Mouse (Mus musculus) embryo, embryonic 10.5 days (tissue): ENCODE measurements at regions not wholly inside any gene's neighbourhood (a gene's known extent, or its start where the extent isn't known, plus 50 kb on each side); places are given as distances from the start of the nearest gene placed in this dataset.
A peak's percentile ranks its signal among the peaks of the same experiment; 100 is the strongest.
"Not testable (repeated sequence)": the region's sequence is repeated elsewhere in the genome, so short reads cannot be mapped to it uniquely, and the experiment has no call there.

Source experiments
- DNase-seq: peaks from one replicate; pipeline ENCODE4 v3.0.0-alpha.2; 2015; ENCODE audit warnings: low spot score

DNA sequence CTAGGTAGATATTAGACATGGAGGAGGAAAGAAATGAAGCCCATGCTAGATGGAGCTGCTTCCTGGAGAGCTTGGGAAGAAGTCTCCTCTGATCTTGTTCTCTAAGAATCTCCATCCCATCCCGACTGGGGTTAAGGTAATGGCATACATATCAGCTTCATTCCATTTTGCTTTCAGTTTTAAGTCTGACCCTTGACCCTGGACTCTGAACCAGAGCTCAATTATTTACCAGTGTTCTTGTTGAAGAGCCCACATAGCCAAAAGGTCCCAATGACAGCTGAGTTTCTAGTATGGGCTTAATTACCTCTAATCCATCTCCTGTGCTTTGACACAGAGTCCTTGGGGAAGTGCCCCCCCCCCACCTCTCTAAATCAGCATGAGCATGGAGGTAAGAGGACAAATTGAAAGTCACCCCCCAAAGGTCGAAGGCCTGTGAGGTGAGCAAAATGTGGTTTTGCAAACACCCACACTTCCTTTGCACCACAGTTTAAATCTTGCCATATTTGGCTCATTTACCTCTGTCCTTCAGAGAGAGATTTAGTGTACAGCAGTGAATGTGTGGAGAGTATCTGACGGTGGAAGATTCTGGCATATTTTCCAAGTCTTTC, 371.5 kb downstream of the Ets1 start:
- DNase-seq = peak; percentile 34

GRCm38 (mm10) chr9:33011241-33011640, 375.2 kb downstream of the Ets1 start:
- DNase-seq = no peak

- DNase-seq = no peak
These were observed 399.4 kb downstream of the Ets1 start for GRCm38 (mm10) chr9:33035401-33035800.

DNA sequence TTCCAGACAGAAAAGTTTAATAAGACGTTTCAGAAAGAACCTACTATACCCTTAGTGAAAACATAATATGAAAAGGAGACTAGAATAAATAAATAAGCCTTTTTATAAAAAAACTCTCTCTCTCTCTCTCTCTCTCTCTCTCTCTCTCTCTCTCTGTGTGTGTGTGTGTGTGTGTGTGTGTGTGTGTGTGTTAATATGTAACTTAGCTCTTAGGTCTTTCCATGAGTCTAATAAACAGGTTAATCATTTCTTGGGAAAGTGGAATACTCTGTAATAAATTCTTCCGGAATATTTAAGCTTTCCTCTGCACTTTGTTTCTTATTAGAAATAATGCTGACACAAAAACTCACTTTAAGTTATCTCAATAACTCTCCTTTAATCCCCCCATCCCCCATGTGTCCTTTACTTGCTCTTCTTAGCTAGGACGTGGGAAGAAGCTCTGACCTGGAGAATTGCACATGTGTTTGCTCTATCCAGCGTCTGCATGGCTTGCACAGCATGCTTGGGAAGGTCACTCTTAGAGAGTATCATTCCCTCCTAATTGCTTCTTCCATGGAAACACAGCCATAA, 403.3 kb downstream of the Ets1 start:
- DNase-seq = no peak

DNA sequence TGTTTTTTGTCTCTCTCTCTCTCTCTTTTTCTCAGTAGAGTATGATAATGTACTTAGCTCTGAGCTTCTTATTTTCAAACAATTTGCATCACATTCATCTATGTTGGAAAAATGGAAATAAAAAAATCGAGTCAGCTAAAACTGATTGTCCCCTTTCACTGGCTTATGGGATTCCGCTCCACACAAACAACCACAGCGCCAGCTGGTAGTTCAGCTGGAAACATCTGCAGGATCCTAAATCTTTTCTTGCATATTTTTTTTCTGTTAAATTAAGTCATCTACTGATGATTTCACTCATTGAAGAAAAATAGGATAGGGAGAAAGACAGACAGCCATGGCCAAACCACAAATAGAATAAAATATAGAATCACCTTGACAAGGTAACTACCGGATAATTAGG, 414.8 kb downstream of the Ets1 start:
- no peak for DNase-seq

DNA sequence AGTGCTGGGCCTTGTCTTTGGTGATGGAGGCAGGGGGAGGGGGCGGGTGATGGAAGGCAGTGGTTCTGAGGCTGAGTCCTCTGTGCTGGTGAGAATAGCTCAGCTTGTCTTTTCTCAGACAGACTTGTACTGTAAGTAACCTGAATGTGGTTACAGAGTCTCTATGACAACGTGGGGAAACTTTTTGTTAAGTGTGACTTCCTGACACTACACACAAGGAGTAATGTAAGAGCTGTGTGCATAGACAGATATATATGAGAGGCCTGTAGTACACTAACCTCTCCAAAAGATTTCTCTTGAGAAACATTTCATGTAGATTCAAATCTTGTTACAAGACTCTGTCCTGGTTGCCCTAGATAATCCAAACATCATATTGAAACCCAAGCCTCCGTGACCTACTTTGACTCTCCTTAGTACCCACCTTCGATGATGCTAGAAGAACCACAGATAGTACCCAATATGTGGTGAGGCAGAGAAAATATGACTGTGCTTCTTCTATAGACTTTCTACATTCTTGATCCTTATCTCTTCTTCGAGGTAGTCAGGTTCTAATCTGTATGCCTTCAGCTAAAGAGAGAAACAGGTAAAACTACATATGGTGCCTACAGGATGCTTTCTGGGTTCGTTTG, 424.7 kb downstream of the Ets1 start:
- DNase-seq = no peak

DNA sequence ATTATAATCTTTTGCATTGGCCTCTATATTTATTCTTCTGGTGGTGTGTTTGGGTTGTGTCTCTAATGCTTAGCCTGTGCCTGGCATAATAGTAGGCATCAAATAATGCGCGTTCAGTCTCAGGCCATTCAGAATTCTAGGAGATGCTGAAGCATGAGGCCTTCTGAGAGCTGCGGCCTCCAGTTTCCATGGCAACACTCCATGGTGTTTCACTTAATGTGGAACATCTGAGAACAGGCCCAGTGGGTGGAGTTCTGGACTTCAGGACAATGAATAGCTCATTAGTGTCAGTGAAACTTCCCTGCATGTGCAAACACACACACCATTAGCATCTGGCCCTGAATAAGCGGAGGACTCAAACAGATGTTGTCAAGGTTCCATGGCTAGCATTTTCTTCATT, 426.5 kb downstream of the Ets1 start:
- peak; percentile 93 for DNase-seq

DNA sequence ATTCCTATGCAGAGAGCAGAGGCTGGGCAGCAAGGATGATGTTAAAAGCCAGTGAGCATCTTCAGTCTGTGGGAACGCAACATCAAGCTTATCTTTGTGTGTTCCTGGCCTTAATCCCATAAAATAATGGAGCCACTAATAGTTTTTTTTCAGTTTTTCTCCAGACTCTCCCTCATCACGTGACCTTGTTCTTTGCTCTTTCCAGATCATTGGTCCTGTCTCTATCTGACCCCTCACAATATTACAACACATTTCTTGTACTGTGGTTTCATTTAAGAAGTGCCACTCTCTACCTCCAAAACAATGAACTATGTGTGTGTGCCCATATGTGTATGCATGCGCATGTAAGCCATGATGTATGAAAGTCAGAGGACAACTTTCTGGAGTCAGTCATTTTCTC, 429.3 kb downstream of the Ets1 start:
- DNase-seq = no peak

DNA sequence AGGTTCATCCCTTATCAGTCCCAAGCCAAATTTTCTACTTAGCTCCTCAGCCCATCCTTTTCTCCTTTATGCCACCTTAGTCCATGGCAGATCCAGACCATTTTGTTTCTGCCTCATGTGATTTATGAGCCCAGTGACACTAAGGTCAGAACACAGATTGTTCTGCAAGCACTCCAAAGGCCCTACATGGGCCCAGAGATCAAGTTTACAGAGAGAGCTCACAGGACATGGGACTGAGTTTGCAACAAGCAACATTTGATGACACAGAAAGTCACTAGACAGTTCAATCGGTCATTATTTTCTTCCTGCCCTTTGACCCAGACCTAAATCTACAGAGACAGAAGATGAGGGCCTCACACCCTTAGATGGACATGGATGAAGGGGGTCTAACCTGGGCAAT, 431.5 kb downstream of the Ets1 start:
- peak; percentile 41 for DNase-seq

- peak; percentile 44 for DNase-seq
These were observed 434.1 kb downstream of the Ets1 start for GRCm38 (mm10) chr9:33070116-33070515.

- DNase-seq = no peak
These were observed 444.2 kb downstream of the Ets1 start for GRCm38 (mm10) chr9:33080271-33080670.

GRCm38 (mm10) chr9:33080774-33081173, 444.8 kb downstream of the Ets1 start:
- peak; percentile 79 for DNase-seq

GRCm38 (mm10) chr9:33089977-33090376, 454.0 kb downstream of the Ets1 start:
- no peak for DNase-seq

- DNase-seq = no peak
These were observed 455.6 kb downstream of the Ets1 start for GRCm38 (mm10) chr9:33091664-33092063.

DNA sequence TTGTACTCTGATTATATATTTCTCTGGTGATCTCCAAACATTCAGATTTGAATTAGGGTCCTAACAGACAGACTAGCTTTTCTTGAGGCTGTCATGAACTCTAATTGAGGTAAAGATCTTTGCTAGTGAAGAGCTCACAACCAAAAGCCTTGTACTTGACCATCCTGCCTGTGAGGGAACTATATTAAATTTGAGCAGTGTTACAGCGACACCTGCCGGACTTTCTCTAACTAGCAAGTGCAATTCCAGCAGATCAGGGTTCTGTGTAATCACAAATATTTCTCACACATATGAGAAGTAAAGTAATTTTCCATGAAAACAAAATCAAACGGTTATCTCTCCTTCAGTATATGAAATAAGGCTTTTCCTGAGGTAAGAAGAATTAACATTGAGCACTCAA, 459.6 kb downstream of the Ets1 start:
- DNase-seq = peak; percentile 89

DNA sequence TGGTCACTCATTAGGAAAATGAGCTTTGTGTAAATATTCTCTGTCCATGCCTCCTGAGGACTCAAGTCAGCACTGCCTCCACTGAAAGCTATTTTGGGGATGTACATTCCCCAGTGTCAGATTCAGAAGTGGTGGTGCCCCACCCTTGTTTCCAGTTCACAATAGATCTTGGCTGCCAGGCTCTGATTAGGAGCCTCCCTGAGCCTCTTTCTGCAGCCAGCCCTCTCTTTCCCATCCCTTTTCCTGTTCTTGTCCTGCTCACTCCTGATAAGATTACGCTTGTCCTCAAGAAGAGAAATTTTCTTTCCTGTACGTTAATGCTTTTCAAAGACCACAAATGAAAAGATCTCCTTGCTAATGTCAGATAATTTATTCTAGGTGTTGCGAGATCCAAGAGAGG, 465.2 kb downstream of the Ets1 start:
- DNase-seq = no peak

GRCm38 (mm10) chr9:33104623-33105074, 468.6 kb downstream of the Ets1 start:
- DNase-seq = peak; percentile 80

DNA sequence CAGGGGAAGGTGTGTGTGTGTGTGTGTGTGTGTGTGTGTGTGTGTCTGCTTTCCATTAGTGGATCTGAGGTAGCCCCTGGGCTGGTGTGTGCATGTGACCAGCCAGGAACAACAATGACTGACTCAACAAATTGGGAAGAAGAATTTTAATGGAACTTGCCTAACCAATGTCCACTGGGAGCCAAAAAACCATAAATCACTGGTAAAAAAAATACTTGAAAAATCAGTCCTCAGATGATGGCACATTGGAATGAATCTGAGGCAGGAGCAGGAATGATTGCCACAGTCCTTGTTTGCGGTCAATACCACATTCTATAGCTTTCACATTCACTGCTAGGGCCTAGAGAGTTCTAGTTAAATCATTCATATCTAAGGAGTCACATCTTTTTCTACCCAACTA, 487.8 kb downstream of the Ets1 start:
- no peak for DNase-seq

DNA sequence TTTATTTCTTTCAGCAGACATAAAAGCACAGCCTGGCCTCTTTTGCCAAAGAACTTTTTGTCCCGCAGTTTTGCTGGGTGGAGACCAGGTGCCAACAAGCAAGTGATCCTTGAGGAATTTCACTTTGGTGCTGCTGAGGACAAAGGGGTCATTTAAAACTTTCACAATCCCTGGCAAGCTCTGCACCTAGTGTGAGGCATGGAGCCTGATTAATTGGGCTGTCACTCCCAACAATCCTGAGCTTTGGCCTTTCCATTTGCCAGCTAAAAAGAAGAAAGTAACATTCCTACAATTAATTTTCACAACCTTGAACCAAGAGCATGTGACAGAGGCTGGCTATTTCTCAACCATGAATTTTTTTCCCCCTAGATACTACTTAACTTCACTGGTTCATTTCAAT, 516.2 kb downstream of the Ets1 start:
- DNase-seq = peak; percentile 42

GRCm38 (mm10) chr9:33168159-33168558, 532.1 kb downstream of the Ets1 start:
- DNase-seq = no peak

DNA sequence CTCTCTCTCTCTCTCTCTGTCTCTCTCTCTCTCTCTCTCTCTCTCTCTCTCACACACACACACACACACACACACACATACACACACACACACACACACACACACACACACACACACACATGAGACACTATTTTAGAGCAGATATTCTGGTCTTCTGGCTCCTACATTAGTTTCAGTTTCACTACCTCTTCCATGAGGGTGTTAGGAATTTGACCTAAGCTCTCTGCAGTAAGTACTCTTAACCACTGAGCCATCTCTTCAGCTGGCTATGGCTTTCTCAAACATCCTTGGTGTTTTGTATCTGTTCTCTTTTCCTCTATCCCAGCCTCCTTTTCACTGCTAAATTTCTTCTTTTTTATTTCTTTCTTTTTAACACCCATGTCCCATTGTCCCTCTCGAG, 533.1 kb downstream of the Ets1 start:
- DNase-seq = not testable (repeated sequence)

- DNase-seq = no peak
These were observed 544.0 kb downstream of the Ets1 start for GRCm38 (mm10) chr9:33180066-33180465.

- no peak for DNase-seq
These were observed 551.2 kb downstream of the Ets1 start for GRCm38 (mm10) chr9:33187187-33187586.

- DNase-seq = no peak
These were observed 573.1 kb downstream of the Ets1 start for GRCm38 (mm10) chr9:33209083-33209482.
